Mouse (Mus musculus): Measurements from ENCODE around the gene Rab11fip5. TPM values are rescaled to one million over a fixed set of nuclear protein-coding genes. Genes with fewer than 3 reads are reported as not detected.

Rab11fip5 gene
- polyA plus RNA-seq, 1 experiment from 2014 or later, result 42.3 TPM

DNA sequence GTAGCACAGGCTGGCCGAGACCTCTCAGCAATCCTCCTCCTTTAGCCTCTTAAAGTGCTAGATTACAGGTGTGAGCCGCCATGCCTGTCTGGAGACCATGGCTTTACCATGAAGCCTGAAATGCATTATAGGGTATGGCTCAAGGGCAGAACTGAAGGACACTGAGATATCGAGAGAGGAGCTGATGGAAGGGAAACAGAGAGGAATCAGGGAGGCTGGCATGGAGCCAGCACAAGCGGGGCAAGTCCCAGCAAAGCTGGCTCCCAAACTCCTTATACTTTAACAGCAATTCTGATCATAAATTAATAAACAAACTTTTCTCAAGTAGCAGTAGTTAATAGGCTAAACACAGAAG, 10.6 kb downstream of the Rab11fip5 start:
- no peak for ATAC-seq (replicated peaks; ENCODE audit: insufficient number of reproducible peaks, insufficient read depth, low FRiP score, low read depth)
- H3K27me3 ChIP-seq, result no peaks in the 10 kb centered on the region
- 37% methylated on average over 4 of the region's 4 CpGs for WGBS
- no peaks in the 10 kb centered on the region for H3K36me3 ChIP-seq
- H3K4me2 ChIP-seq, result no peak overlapping the region
- no peak overlapping the region for H3K4me3 ChIP-seq
- peaks cover 81% of the 10 kb centered on the region for H3K4me1 ChIP-seq (replicated peaks)
- no peak overlapping the region for H3K9ac ChIP-seq
- no peaks in the 10 kb centered on the region for H3K9me3 ChIP-seq (replicated peaks)
- H3K27ac ChIP-seq, result peak overlapping the region; percentile 93

DNA sequence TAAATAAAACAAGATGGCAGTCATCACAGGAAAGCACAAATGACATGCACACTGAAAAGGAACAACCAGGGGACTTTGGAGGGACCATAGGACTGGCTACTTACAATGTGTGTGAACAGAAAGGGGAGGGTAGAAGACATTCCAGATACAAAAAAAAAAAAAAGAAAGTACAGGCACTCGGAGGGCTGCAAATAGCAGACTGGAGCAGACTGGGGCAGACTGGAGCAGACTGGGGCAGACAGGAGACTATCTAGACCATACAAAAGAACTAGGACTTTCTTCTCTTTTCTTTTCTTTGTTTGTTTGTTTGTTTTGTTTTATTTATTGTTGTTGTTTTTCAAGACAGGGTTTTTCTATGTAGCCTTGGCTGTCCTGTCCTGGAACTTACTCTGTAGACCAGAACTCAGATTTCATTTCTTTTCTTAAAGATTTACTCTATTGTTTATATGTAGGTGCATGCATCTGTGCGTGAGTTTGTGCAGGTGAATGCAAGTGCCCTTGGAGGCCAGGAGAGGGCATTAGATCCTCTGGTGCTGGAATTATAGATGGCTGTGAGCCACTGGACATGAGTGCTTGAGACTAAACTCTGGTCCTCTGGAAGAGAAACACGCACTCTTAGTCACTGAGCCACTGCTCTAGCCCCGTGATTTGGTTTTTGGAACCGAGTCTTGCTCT, 11.1 kb downstream of the Rab11fip5 start:
- 58% methylated on average over 5 of the region's 5 CpGs for WGBS
- H3K27me3 ChIP-seq, result no peaks in the 10 kb centered on the region
- no peak for ATAC-seq (replicated peaks; ENCODE audit: insufficient number of reproducible peaks, insufficient read depth, low FRiP score, low read depth)
- no peak overlapping the region for H3K9ac ChIP-seq
- peaks cover 79% of the 10 kb centered on the region for H3K4me1 ChIP-seq (replicated peaks)
- no peak overlapping the region for H3K4me2 ChIP-seq
- H3K9me3 ChIP-seq (replicated peaks), result no peaks in the 10 kb centered on the region
- H3K4me3 ChIP-seq, result no peak overlapping the region
- peak overlapping the region; percentile 93 for H3K27ac ChIP-seq
- no peaks in the 10 kb centered on the region for H3K36me3 ChIP-seq

DNA sequence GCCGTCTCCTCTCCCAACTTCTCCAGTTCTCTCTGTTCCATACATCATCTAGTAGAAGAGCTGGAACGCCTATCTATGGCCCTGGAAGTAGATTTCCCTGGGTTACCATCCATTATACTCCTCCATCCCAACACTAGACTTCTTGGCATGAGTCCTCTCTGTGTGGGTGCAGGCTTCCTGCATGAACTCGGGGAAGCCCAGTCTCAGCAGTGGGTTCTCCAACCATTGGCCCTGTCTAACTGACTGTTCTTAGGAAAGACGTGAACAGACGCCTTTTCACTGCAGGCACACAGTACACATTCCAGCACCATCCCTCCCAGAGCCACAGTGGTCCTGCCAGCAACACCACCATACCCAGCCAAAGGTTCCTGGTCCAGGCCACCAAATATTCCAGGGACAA, 11.8 kb downstream of the Rab11fip5 start:
- 65% methylated on average over 5 of the region's 5 CpGs for WGBS
- H3K9ac ChIP-seq, result no peak overlapping the region
- peak overlapping the region; percentile 93 for H3K27ac ChIP-seq
- no peak overlapping the region for H3K4me3 ChIP-seq
- H3K36me3 ChIP-seq, result no peaks in the 10 kb centered on the region
- H3K27me3 ChIP-seq, result no peaks in the 10 kb centered on the region
- no peaks in the 10 kb centered on the region for H3K9me3 ChIP-seq (replicated peaks)
- no peak overlapping the region for H3K4me2 ChIP-seq
- no peak for ATAC-seq (replicated peaks; ENCODE audit: insufficient number of reproducible peaks, insufficient read depth, low FRiP score, low read depth)
- H3K4me1 ChIP-seq (replicated peaks), result peaks cover 76% of the 10 kb centered on the region

DNA sequence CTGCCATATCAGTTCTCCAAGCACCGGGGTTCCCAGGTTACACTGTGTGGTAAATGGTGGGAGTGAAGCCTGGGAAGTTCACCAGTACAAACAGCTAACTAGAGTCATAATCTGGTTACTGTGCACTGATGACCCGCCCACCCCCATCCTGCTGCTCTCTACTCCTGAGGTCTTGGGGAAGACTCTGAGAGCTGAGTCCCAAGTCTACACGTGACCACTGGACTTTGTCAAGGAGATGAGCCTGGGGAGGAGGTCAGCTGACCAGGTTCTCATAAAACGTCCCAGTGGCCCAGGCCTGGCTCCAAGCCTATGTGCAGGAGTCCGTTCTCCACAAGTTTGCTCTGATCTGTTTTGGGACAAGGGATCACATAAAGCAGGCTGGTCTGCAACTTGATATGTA, 14.1 kb downstream of the Rab11fip5 start:
- Histone ChIP-seq H3K27ac (peak overlapping the region; percentile 43; the same call in 1 of the 2 replicates), H3K9ac (no peak overlapping the region), H3K4me1 (replicated peaks) (peaks cover 72% of the 10 kb centered on the region), H3K27me3 (no peaks in the 10 kb centered on the region), H3K4me2 (no peak overlapping the region), H3K9me3 (replicated peaks) (no peaks in the 10 kb centered on the region), H3K36me3 (no peaks in the 10 kb centered on the region), H3K4me3 (no peak overlapping the region)
- no peak for ATAC-seq (replicated peaks; ENCODE audit: insufficient number of reproducible peaks, insufficient read depth, low FRiP score, low read depth)
- WGBS, result 72% methylated on average over 5 of the region's 5 CpGs

DNA sequence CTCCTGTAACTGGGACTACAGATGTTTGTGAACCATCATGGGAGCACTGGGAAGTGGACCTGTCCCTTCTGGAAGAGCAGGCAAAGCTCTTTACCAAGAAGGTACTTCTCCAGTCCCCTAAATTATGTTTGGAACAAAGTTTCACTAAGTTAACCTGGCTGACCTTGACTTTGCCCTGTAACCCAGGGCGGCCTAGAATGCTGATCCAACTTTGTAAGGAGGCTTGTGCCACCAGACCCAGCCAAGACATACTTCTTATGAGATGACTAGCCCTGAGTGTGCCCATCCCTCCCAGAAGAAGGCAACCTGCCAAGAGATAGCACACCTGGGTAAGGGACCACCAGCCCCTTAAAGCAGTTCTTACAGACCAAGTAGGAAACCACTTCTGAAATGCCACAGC, 15.6 kb downstream of the Rab11fip5 start:
- Histone ChIP-seq H3K27ac (peak overlapping the region; percentile 86), H3K4me3 (no peak overlapping the region), H3K36me3 (no peaks in the 10 kb centered on the region), H3K27me3 (no peaks in the 10 kb centered on the region), H3K4me2 (no peak overlapping the region), H3K9ac (no peak overlapping the region), H3K4me1 (replicated peaks) (peaks cover 58% of the 10 kb centered on the region), H3K9me3 (replicated peaks) (no peaks in the 10 kb centered on the region)
- WGBS, result 85% methylated on average over 1 of the region's 1 CpGs
- ATAC-seq (replicated peaks; ENCODE audit: insufficient number of reproducible peaks, insufficient read depth, low FRiP score, low read depth), result no peak

DNA sequence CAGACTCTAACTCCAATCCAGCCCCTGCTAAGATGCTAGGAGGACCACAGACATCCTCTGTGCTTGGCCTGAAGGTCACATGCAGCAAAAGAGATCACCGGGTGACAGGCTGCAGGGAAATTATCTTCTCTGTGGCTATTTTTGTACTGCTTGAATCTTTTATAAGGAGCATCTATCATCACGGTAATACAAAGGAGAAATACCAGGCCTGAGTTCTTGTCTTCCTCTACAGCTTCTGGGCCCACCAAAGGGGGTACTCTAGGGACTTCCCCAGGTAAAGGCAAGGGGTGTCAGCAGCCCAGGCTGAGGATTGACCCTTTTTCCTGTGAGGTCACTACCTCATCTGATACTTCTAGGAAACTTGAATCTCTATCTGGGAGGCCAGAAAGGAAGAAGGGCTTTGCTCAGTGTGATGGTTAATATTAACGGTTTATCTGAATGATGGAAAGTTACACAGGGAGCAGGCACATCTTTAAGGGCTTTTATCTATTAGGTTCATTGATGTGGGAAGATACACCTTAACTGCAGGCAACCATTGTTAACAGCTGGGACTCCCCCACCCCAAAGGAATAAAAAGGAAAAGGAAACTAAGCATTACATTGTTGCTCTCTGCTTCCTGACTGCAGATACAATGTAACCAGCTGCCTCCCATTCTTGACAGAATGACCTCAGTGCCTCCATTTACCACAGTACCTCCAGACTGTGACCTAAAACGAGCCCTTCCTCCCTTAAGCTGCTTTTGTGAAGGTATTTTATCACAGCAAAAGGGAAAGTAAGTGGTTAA, 17.6 kb downstream of the Rab11fip5 start:
- Histone ChIP-seq H3K9me3 (replicated peaks) (no peaks in the 10 kb centered on the region), H3K4me3 (no peak overlapping the region), H3K27ac (peak overlapping the region; percentile 86), H3K9ac (no peak overlapping the region), H3K36me3 (no peaks in the 10 kb centered on the region), H3K27me3 (no peaks in the 10 kb centered on the region), H3K4me1 (replicated peaks) (peaks cover 42% of the 10 kb centered on the region), H3K4me2 (peak overlapping the region; percentile 19)
- WGBS, result 22% methylated on average over 4 of the region's 4 CpGs
- peak; percentile 15; the same call in 1 of the 2 replicates for ATAC-seq (replicated peaks; ENCODE audit: insufficient number of reproducible peaks, insufficient read depth, low FRiP score, low read depth)

DNA sequence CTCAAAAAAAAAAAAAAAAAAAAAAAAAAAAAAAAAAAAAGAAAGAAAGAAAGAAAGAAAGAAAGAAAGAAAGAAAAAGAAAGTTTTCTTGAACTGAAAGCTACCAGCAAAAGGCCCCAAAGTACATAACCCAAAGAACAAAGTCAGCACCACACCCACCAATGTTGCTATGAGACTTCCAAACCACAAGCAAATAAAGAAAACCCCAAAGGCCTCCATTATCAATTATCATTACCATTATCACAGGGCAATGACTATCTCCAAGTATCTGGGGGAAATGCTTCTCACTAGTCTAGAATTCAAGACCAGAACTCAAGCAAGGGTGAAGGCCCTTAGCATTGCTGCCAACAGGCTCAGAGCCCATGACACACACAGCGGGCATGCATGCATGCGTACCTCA, 18.7 kb downstream of the Rab11fip5 start:
- H3K27ac ChIP-seq, result peak overlapping the region; percentile 86
- H3K4me2 ChIP-seq, result no peak overlapping the region
- no peak overlapping the region for H3K9ac ChIP-seq
- ATAC-seq (replicated peaks; ENCODE audit: insufficient number of reproducible peaks, insufficient read depth, low FRiP score, low read depth), result no peak
- no peaks in the 10 kb centered on the region for H3K9me3 ChIP-seq (replicated peaks)
- peaks cover 36% of the 10 kb centered on the region for H3K4me1 ChIP-seq (replicated peaks)
- WGBS, result 96% methylated on average over 2 of the region's 2 CpGs
- no peaks in the 10 kb centered on the region for H3K27me3 ChIP-seq
- H3K36me3 ChIP-seq, result no peaks in the 10 kb centered on the region
- no peak overlapping the region for H3K4me3 ChIP-seq

DNA sequence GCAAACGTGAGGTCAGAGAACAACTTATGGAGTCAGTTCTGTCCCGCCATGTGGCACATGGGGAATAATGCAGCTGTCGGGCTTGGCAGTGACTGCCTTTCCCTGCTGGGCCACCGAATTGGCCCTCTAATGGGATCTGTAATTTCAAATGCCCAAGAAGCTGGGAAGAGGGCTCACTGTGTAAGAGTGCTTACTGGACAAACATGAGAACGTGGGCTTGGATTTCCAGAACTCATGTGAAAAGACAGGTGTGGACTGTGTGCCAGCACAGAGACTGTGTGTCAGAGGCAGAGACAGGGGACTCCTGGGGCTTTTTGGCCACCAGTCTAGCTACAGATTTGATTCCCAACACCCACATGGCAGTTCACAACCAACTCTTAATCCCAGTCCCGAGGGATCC, 19.7 kb downstream of the Rab11fip5 start:
- WGBS, result 73% methylated on average over 6 of the region's 6 CpGs
- Histone ChIP-seq H3K9ac (no peak overlapping the region), H3K4me2 (no peak overlapping the region), H3K4me3 (no peak overlapping the region), H3K9me3 (replicated peaks) (no peaks in the 10 kb centered on the region), H3K27ac (0 out of 2 replicates have a peak overlapping the region, but pooled peaks have one; percentile 2), H3K4me1 (replicated peaks) (peaks cover 37% of the 10 kb centered on the region), H3K27me3 (no peaks in the 10 kb centered on the region), H3K36me3 (no peaks in the 10 kb centered on the region)
- ATAC-seq (replicated peaks; ENCODE audit: insufficient number of reproducible peaks, insufficient read depth, low FRiP score, low read depth), result no peak

DNA sequence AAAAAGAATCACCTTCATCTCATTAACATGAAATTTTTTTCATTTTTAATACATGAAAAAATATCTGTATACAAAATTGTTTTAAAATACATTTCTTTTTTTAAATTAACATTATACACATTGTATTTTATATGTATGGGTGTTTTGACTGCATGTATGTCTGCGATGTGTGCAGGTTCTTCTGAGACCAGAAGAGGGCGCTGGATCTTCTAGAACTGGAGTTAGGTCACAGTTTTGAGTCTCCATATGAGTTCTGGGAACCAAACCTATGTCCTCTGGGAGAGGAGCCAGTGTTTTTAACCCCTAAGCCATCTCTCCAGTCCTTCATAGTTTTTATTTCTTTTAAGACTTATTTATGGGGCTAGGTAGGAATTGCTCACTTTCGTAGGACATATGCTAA, 20.7 kb downstream of the Rab11fip5 start:
- no peak for ATAC-seq (replicated peaks; ENCODE audit: insufficient number of reproducible peaks, insufficient read depth, low FRiP score, low read depth)
- H3K27ac ChIP-seq, result no peak overlapping the region
- no peaks in the 10 kb centered on the region for H3K27me3 ChIP-seq
- H3K4me2 ChIP-seq, result no peak overlapping the region
- H3K9me3 ChIP-seq (replicated peaks), result no peaks in the 10 kb centered on the region
- H3K36me3 ChIP-seq, result no peaks in the 10 kb centered on the region
- H3K9ac ChIP-seq, result no peak overlapping the region
- H3K4me3 ChIP-seq, result no peak overlapping the region
- 68% methylated on average over 3 of the region's 3 CpGs for WGBS
- peaks cover 43% of the 10 kb centered on the region for H3K4me1 ChIP-seq (replicated peaks)

DNA sequence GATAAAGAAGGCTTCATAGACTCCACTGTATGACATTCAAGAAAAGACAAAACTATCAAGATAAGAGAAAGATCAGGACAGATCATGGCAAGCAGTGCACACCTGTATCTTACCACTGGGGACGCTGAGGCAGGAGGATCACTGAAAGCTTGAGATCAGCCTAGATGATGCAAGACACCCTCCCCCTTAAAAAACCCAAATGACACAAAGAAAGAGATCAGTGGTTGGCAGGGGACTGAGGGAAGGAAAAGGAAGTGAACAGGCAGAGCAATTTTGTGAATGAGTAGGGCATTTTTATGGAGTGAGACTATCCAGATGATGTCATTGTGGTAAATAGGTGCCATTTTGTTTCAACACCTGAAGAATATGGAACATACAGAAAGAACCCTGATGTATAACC, 24.3 kb downstream of the Rab11fip5 start:
- Histone ChIP-seq H3K9me3 (replicated peaks) (no peaks in the 10 kb centered on the region), H3K4me2 (no peak overlapping the region), H3K4me1 (replicated peaks) (peaks cover 32% of the 10 kb centered on the region), H3K27me3 (no peaks in the 10 kb centered on the region), H3K9ac (no peak overlapping the region), H3K27ac (no peak overlapping the region), H3K36me3 (peaks cover 22% of the 10 kb centered on the region), H3K4me3 (no peak overlapping the region)
- WGBS, result 74% methylated on average over 1 of the region's 1 CpGs
- no peak for ATAC-seq (replicated peaks; ENCODE audit: insufficient number of reproducible peaks, insufficient read depth, low FRiP score, low read depth)

DNA sequence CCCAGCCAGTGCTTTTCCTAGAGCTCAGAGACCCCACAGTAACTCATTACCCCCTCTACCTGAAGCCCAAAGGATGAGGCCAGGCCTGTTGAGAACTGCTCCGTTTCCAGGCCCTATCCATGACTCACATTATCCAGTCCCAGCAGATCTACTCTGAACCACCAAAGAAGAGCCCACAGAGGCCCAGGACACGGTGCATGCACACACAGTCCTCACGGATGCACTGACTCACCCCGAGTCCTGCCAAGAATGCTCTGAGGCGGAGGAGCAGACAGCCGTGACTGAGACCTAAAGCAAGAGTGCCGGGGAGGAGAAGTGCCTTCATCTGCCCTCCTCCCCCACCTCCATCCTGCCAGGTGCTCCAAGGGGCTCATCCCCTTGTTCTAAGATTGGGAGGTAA, 25.2 kb downstream of the Rab11fip5 start:
- ATAC-seq (replicated peaks; ENCODE audit: insufficient number of reproducible peaks, insufficient read depth, low FRiP score, low read depth), result peak; percentile 29; the same call in 1 of the 2 replicates
- Histone ChIP-seq H3K27me3 (no peaks in the 10 kb centered on the region), H3K9me3 (replicated peaks) (no peaks in the 10 kb centered on the region), H3K27ac (peak overlapping the region; percentile 48), H3K4me3 (no peak overlapping the region), H3K9ac (peak overlapping the region; percentile 19; the same call in 1 of the 2 replicates), H3K4me1 (replicated peaks) (peaks cover 32% of the 10 kb centered on the region), H3K4me2 (no peak overlapping the region), H3K36me3 (peaks cover 26% of the 10 kb centered on the region)
- WGBS, result 42% methylated on average over 7 of the region's 7 CpGs

Measured in heart, embryonic 15.5 days (tissue).